Mouse (Mus musculus): ENCODE data around the gene Tlk1. TPM values are rescaled to one million over a fixed set of nuclear protein-coding genes. Genes with fewer than 3 reads are reported as not detected.
A peak's percentile ranks its signal among the peaks of the same experiment; 100 is the strongest.

Gene Tlk1
- 36.7 and 37.6 TPM in 2 replicates for polyA plus RNA-seq (2014; fragmentation: Nextera tagmentation; extraction: Ambion mirVana)

DNA sequence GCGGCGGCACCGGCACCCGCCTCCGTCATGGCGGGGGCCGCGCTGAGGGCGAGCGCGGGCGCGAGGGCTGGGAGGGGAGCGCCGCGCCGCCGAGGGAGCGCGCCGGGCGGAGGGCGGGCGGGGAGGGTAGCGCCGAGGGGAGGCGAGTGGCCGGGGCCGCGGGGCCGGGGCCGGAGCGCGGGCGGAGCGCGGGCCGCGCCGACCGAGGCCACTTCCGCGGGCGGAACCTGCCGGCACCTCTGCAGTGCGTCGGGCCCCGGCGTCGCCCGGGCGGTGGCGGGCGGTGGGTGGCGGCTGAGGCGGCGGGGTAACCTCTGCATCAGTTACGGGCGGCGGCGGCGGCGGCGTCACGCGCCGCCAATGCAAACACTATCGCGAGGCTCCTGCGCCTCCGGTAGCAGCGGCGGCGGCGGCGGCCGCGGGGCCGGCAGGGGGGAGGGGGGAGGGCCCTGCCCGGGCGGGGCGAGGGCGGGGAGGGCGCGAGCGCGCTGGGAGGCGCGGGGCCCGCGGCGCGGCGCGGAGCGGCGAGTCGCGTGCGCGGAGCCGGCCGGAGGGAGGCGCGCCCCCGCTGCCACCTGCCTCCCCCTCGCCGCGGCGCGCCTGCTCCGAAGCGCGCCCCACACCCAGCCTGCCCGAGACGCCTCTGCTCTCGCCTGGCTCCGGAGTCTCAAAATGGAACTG is at the start of gene Tlk1:
TSS of gene Tlk1 (minus strand) at position 358 of the 681 bp plus-strand sequence.
- H3K4me2 ChIP-seq (ENCODE audit: low read length), result peak within 1 kb of the TSS; percentile 89
- ATAC-seq (replicated peaks; ENCODE audit: low FRiP score, low TSS enrichment, low read depth) (peak; percentile 87), DNase-seq (ENCODE audit: low spot score) (peak; percentile 83)
- H3K36me3 ChIP-seq (ENCODE audit: control insufficient read depth, insufficient read depth, low read length), result no peaks in the 10 kb centered on the region
- H3K4me3 ChIP-seq (ENCODE audit: low read depth, low read length), result peak within 1 kb of the TSS; percentile 82
- H3K4me1 ChIP-seq (replicated peaks; ENCODE audit: control insufficient read depth, insufficient read depth, low read length), result peaks cover 12% of the 10 kb centered on the region
- WGBS, result under 1% methylated on average over 31 of the region's 118 CpGs
- peak within 1 kb of the TSS; percentile 98 for H3K9ac ChIP-seq (ENCODE audit: low read length)
- H3K27me3 ChIP-seq (replicated peaks; ENCODE audit: control insufficient read depth, insufficient read depth, low read length), result no peaks in the 10 kb centered on the region
- H3K9me3 ChIP-seq (ENCODE audit: control insufficient read depth, low read length), result no peaks in the 10 kb centered on the region
- H3K27ac ChIP-seq (ENCODE audit: low read depth), result peak within 1 kb of the TSS; percentile 100

DNA sequence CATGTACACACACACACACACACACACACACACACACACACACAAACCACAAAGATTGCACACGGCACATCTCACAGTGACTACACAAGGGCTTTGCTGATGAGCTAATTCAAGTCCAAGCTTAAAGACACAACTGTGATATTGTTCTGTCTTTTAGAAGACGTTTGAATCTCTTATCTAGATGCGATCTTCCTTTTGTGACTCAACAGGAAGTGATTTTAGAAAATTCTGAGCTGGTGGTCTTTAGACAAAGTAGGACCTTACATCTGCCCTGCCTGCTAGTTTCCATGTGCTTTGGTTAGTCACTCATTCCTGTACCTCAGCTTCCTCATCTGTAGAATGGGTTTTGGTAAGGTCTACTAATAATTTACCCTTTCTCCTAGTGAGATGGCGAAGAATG is 49.6 kb upstream of the Tlk1 start:
- WGBS, result 76% methylated on average over 4 of the region's 4 CpGs
- no peak overlapping the region for H3K27ac ChIP-seq (ENCODE audit: low read depth)
- no peaks in the 10 kb centered on the region for H3K27me3 ChIP-seq (replicated peaks; ENCODE audit: control insufficient read depth, insufficient read depth, low read length)
- H3K9ac ChIP-seq (ENCODE audit: low read length), result no peak overlapping the region
- no peak for DNase-seq (ENCODE audit: low spot score)
- H3K9me3 ChIP-seq (ENCODE audit: control insufficient read depth, low read length), result no peaks in the 10 kb centered on the region
- H3K4me2 ChIP-seq (ENCODE audit: low read length), result no peak overlapping the region
- no peak for ATAC-seq (replicated peaks; ENCODE audit: low FRiP score, low TSS enrichment, low read depth)
- H3K4me1 ChIP-seq (replicated peaks; ENCODE audit: control insufficient read depth, insufficient read depth, low read length), result no peaks in the 10 kb centered on the region
- H3K36me3 ChIP-seq (ENCODE audit: control insufficient read depth, insufficient read depth, low read length), result no peaks in the 10 kb centered on the region
- no peak overlapping the region for H3K4me3 ChIP-seq (ENCODE audit: low read depth, low read length)

DNA sequence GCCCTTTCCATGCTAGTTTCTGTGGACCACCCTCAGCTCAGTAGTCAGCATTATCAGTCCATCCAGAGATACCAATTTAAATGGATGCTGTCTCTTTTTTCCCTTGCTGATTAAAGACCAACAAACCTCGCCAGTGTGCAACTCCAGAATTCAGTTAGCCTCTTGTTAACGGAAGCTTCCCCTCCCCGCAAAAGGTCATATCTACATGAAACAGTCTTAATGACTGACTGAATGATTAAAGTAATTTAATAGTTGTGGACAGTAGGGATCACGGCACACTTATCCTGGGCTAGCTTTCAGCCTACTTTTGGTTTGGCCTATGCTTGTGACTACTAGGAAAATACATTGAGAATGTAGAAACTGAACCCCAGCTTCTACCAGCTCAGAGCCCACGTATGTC is 47.6 kb upstream of the Tlk1 start:
- ATAC-seq (replicated peaks; ENCODE audit: low FRiP score, low TSS enrichment, low read depth), result no peak
- DNase-seq (ENCODE audit: low spot score), result no peak
- Histone ChIP-seq H3K9me3 (ENCODE audit: control insufficient read depth, low read length) (no peaks in the 10 kb centered on the region), H3K27ac (ENCODE audit: low read depth) (no peak overlapping the region), H3K27me3 (replicated peaks; ENCODE audit: control insufficient read depth, insufficient read depth, low read length) (no peaks in the 10 kb centered on the region), H3K4me2 (ENCODE audit: low read length) (no peak overlapping the region), H3K9ac (ENCODE audit: low read length) (no peak overlapping the region), H3K36me3 (ENCODE audit: control insufficient read depth, insufficient read depth, low read length) (no peaks in the 10 kb centered on the region), H3K4me1 (replicated peaks; ENCODE audit: control insufficient read depth, insufficient read depth, low read length) (no peaks in the 10 kb centered on the region), H3K4me3 (ENCODE audit: low read depth, low read length) (no peak overlapping the region)
- WGBS, result 76% methylated on average over 5 of the region's 5 CpGs

DNA sequence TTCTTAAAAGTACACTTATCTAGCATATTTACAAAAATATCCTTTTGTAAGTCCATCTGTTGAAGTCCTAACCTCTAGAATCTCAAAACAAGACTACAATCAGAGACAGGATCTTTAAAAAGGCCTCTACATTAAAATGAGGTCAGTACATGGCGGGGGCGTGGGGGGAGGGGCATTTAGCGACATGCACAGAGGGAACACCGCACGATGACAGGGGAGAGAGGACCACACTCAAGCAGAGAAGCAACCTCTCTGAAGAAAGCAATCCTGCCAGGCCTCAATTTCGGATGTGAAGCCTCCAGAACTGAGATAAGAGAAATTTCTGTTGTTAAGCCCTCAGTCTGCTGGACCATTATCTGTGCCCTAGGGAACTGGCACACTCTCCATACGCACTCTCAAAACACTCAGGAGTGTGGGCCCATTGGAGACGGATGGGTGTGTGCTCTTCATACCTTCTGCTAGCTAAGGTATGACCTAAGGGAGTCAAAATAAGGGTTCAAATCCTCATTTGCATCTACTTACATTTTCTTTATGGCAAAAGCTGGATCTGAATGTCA is 46.0 kb upstream of the Tlk1 start:
- H3K9ac ChIP-seq (ENCODE audit: low read length), result no peak overlapping the region
- no peak overlapping the region for H3K4me2 ChIP-seq (ENCODE audit: low read length)
- H3K4me3 ChIP-seq (ENCODE audit: low read depth, low read length), result no peak overlapping the region
- no peaks in the 10 kb centered on the region for H3K27me3 ChIP-seq (replicated peaks; ENCODE audit: control insufficient read depth, insufficient read depth, low read length)
- ATAC-seq (replicated peaks; ENCODE audit: low FRiP score, low TSS enrichment, low read depth) (no peak), DNase-seq (ENCODE audit: low spot score) (no peak)
- no peaks in the 10 kb centered on the region for H3K36me3 ChIP-seq (ENCODE audit: control insufficient read depth, insufficient read depth, low read length)
- no peak overlapping the region for H3K27ac ChIP-seq (ENCODE audit: low read depth)
- no peaks in the 10 kb centered on the region for H3K4me1 ChIP-seq (replicated peaks; ENCODE audit: control insufficient read depth, insufficient read depth, low read length)
- H3K9me3 ChIP-seq (ENCODE audit: control insufficient read depth, low read length), result no peaks in the 10 kb centered on the region
- 65% methylated on average over 8 of the region's 8 CpGs for WGBS

DNA sequence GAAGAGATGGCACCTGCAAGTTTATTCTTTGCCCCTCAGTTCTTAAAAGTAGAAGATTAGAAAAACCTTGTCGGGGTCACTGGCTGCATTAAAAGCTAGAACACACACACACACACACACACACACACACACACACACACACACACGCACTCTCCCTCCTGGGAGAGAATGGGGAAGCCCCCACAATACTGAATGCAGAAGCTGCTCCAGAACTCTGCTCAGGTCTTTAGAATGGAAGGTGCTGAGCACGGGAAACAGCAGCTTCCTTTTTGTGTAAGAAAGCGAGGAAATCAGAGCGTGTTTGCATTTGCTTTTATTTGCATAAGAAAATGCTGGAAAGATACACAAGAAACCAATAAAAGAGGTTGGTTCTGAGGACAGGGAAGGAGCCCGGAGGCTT is 45.3 kb upstream of the Tlk1 start:
- no peaks in the 10 kb centered on the region for H3K27me3 ChIP-seq (replicated peaks; ENCODE audit: control insufficient read depth, insufficient read depth, low read length)
- 66% methylated on average over 6 of the region's 6 CpGs for WGBS

DNA sequence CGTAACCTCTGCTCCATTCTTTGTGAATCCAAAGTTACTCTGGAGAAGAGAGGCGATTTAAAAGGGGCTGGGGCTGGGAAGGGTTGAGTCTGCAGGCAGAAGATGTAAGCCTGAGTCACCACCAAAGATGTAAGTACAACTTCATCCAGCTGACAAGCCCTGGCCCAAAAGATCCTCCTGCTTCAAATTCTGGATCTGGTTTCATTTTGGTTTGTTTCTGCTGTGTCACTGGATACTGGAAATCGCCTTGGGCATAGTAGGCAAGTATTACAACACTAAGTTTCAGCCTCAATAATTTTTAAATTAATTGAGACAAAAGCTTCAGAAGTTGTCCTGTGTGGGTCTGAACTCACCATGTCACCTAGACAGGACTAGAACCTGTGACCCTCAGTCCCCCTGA is 43.6 kb upstream of the Tlk1 start:
- Histone ChIP-seq H3K36me3 (ENCODE audit: control insufficient read depth, insufficient read depth, low read length) (no peaks in the 10 kb centered on the region), H3K9me3 (ENCODE audit: control insufficient read depth, low read length) (no peaks in the 10 kb centered on the region), H3K27ac (ENCODE audit: low read depth) (no peak overlapping the region), H3K4me2 (ENCODE audit: low read length) (no peak overlapping the region), H3K9ac (ENCODE audit: low read length) (no peak overlapping the region), H3K4me1 (replicated peaks; ENCODE audit: control insufficient read depth, insufficient read depth, low read length) (no peaks in the 10 kb centered on the region), H3K4me3 (ENCODE audit: low read depth, low read length) (no peak overlapping the region), H3K27me3 (replicated peaks; ENCODE audit: control insufficient read depth, insufficient read depth, low read length) (no peaks in the 10 kb centered on the region)
- no peak for DNase-seq (ENCODE audit: low spot score)
- ATAC-seq (replicated peaks; ENCODE audit: low FRiP score, low TSS enrichment, low read depth), result no peak
- 84% methylated on average over 3 of the region's 3 CpGs for WGBS

More for the DNA sequence above, 45.3 kb upstream of the Tlk1 start:
- Histone ChIP-seq H3K36me3 (ENCODE audit: control insufficient read depth, insufficient read depth, low read length) (no peaks in the 10 kb centered on the region), H3K4me1 (replicated peaks; ENCODE audit: control insufficient read depth, insufficient read depth, low read length) (no peaks in the 10 kb centered on the region), H3K9me3 (ENCODE audit: control insufficient read depth, low read length) (no peaks in the 10 kb centered on the region), H3K9ac (ENCODE audit: low read length) (no peak overlapping the region), H3K27ac (ENCODE audit: low read depth) (no peak overlapping the region), H3K4me3 (ENCODE audit: low read depth, low read length) (no peak overlapping the region), H3K4me2 (ENCODE audit: low read length) (no peak overlapping the region)
- no peak for DNase-seq (ENCODE audit: low spot score)
- ATAC-seq (replicated peaks; ENCODE audit: low FRiP score, low TSS enrichment, low read depth), result no peak

DNA sequence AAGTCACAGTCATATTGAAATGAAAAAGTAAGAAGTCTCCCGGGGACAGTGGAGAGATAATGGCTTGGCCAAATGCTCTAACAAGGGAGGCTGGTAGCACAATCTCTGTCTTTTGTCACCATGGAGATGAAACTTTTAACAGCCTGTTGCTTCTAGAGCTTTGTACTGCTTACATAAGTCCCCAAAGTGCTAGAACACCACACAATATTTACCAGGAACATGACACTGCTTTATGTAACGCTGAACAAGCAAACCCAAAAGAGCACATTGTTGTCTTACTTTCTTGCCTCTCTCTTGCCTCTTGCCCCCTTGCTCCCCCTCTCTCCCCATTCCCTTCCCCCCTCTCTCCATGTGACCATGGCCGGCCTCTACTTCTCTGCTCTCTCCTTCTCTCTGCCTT is 41.7 kb upstream of the Tlk1 start:
- DNase-seq (ENCODE audit: low spot score), result no peak
- Histone ChIP-seq H3K9ac (ENCODE audit: low read length) (no peak overlapping the region), H3K9me3 (ENCODE audit: control insufficient read depth, low read length) (no peaks in the 10 kb centered on the region), H3K4me2 (ENCODE audit: low read length) (no peak overlapping the region), H3K27me3 (replicated peaks; ENCODE audit: control insufficient read depth, insufficient read depth, low read length) (no peaks in the 10 kb centered on the region), H3K36me3 (ENCODE audit: control insufficient read depth, insufficient read depth, low read length) (no peaks in the 10 kb centered on the region), H3K4me1 (replicated peaks; ENCODE audit: control insufficient read depth, insufficient read depth, low read length) (no peaks in the 10 kb centered on the region), H3K4me3 (ENCODE audit: low read depth, low read length) (no peak overlapping the region), H3K27ac (ENCODE audit: low read depth) (no peak overlapping the region)
- ATAC-seq (replicated peaks; ENCODE audit: low FRiP score, low TSS enrichment, low read depth), result no peak
- 77% methylated on average over 3 of the region's 3 CpGs for WGBS

DNA sequence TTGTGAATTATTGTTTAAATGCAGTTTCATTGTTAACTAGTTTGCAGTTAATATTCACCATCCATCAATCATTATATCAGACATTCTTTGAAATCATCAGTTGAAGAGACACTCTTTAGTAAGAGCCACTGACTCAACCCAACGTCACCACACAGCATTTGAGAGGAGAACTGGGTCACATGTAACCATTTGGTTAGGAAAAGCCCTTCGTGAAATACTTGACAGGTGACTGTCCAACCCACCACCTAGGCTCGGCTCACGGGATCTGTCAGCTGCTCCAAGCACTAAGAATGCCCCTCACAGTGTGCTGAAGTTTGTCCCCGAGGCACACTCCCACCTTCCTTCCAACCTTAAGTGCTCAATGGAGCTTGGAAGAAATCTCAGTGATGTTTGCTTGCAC is 37.4 kb upstream of the Tlk1 start:
- no peaks in the 10 kb centered on the region for H3K9me3 ChIP-seq (ENCODE audit: control insufficient read depth, low read length)
- H3K27ac ChIP-seq (ENCODE audit: low read depth), result no peak overlapping the region
- H3K4me3 ChIP-seq (ENCODE audit: low read depth, low read length), result no peak overlapping the region
- DNase-seq (ENCODE audit: low spot score) (no peak), ATAC-seq (replicated peaks; ENCODE audit: low FRiP score, low TSS enrichment, low read depth) (no peak)
- no peaks in the 10 kb centered on the region for H3K36me3 ChIP-seq (ENCODE audit: control insufficient read depth, insufficient read depth, low read length)
- WGBS, result 79% methylated on average over 5 of the region's 5 CpGs
- no peaks in the 10 kb centered on the region for H3K27me3 ChIP-seq (replicated peaks; ENCODE audit: control insufficient read depth, insufficient read depth, low read length)
- H3K9ac ChIP-seq (ENCODE audit: low read length), result no peak overlapping the region
- no peaks in the 10 kb centered on the region for H3K4me1 ChIP-seq (replicated peaks; ENCODE audit: control insufficient read depth, insufficient read depth, low read length)
- H3K4me2 ChIP-seq (ENCODE audit: low read length), result no peak overlapping the region

DNA sequence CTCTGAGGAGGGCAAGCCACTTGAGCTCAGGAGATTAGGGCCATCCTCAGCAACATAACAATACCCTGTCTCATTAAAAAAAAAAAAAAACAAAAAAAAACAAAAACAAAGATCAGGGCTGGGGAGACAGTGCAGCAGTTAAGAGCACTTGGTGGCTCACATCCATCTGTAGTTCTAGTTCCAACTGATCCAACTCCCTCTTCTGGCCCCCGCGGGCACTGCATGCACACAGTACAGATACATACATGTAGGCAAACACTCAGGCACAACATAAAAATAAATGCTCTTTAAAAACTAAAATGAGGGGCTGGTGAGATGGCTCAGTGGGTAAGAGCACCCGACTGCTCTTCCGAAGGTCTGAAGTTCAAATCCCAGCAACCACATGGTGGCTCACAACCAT is 34.2 kb upstream of the Tlk1 start:
- no peak overlapping the region for H3K4me3 ChIP-seq (ENCODE audit: low read depth, low read length)
- no peaks in the 10 kb centered on the region for H3K27me3 ChIP-seq (replicated peaks; ENCODE audit: control insufficient read depth, insufficient read depth, low read length)
- H3K36me3 ChIP-seq (ENCODE audit: control insufficient read depth, insufficient read depth, low read length), result no peaks in the 10 kb centered on the region
- H3K4me2 ChIP-seq (ENCODE audit: low read length), result no peak overlapping the region
- H3K9me3 ChIP-seq (ENCODE audit: control insufficient read depth, low read length), result no peaks in the 10 kb centered on the region
- H3K9ac ChIP-seq (ENCODE audit: low read length), result no peak overlapping the region
- 94% methylated on average over 4 of the region's 4 CpGs for WGBS
- DNase-seq (ENCODE audit: low spot score) (no peak), ATAC-seq (replicated peaks; ENCODE audit: low FRiP score, low TSS enrichment, low read depth) (no peak)
- no peaks in the 10 kb centered on the region for H3K4me1 ChIP-seq (replicated peaks; ENCODE audit: control insufficient read depth, insufficient read depth, low read length)
- H3K27ac ChIP-seq (ENCODE audit: low read depth), result no peak overlapping the region
